Mouse (Mus musculus) brain, embryonic 14.5 days (tissue): ENCODE data around the gene Dscaml1.

Experiments
- CTCF ChIP-seq: fragments of 200-500 bp; IDR thresholded peaks from 2 replicates; pipeline ENCODE4 v1.5.1; 2012; ENCODE audit warnings: inconsistent platforms, mild to moderate bottlenecking, moderate library complexity, borderline replicate concordance; ENCODE audit not compliant: insufficient read depth, insufficient read length; ENCODE audit errors: extremely low read depth
- POLR2A ChIP-seq: fragments of 200-500 bp; IDR thresholded peaks from 2 replicates; pipeline ENCODE4 v1.6.1; 2012; ENCODE audit warnings: mild to moderate bottlenecking, inconsistent platforms, borderline replicate concordance; ENCODE audit not compliant: poor library complexity, insufficient read depth, insufficient read length, severe bottlenecking; ENCODE audit errors: extremely low read depth

- TF ChIP-seq CTCF (no peak), POLR2A (no peak)
Observed at GRCm38 (mm10) chr9:45799402-45799801, 373.0 kb downstream of the Dscaml1 start.
